Mouse (Mus musculus): ENCODE results near the gene Prdm9. TPM values are rescaled to one million over a fixed set of nuclear protein-coding genes. Genes with fewer than 3 reads are reported as not detected.

Gene Prdm9
- total and polyA plus RNA-seq, 3 experiments = 4.4 to 6.6 (median 5.0) TPM

- Histone ChIP-seq H3K4me1 (ENCODE audit: control insufficient read depth in 1 of 2, insufficient read depth in 2 of 2) (peaks cover 2 to 3% of the 10 kb centered on the region in 2 experiments; a peak in 1 of 4 replicates), H3K9me3 (replicated peaks; ENCODE audit: low read length) (no peaks in the 10 kb centered on the region), H3K27ac (ENCODE audit: insufficient read depth, low read depth) (no peak overlapping the region), H3K9ac (ENCODE audit: insufficient read depth, low read depth) (no peak overlapping the region), H3K27me3 (replicated peaks) (no peaks in the 10 kb centered on the region), H3K4me2 (ENCODE audit: insufficient read depth, low read depth, poor library complexity, severe bottlenecking) (no peak overlapping the region), H3K36me3 (replicated peaks in 1 of 2; ENCODE audit: control insufficient read depth in 1 of 2, insufficient read depth in 1 of 2, low read length in 1 of 2) (no peaks in the 10 kb centered on the region), H3K79me2 (replicated peaks; ENCODE audit: control insufficient read depth, extremely low read depth, insufficient read depth, poor library complexity, severe bottlenecking) (no peaks in the 10 kb centered on the region), H3K4me3 (replicated peaks in 1 of 3; ENCODE audit: low read depth in 2 of 3, low read length in 2 of 3, poor library complexity in 1 of 3) (no peak overlapping the region)
- dilution Hi-C loops (cut with MboI; ENCODE audit: extremely low pct_ligation_motif_present, extremely low pct_unique_long_range_greater_than_20kb, low sequenced_read_pairs) = no loop called here
- in situ Hi-C loops (cut with MboI; ENCODE audit: low pct_ligation_motif_present, low pct_unique_long_range_greater_than_20kb, low sequenced_read_pairs) = no loop called here
- no peak for DNase-seq (ENCODE audit: extremely low read depth)
- TF ChIP-seq ZMIZ1 (IDR thresholded peaks at IDR 0.05; ENCODE audit: low read depth, low read length) (no peak), MEF2A (IDR thresholded peaks at IDR 0.05; ENCODE audit: borderline replicate concordance, low read depth, low read length) (no peak), NRF1 (IDR thresholded peaks at IDR 0.05; ENCODE audit: low read depth, low read length) (no peak), SMC3 (IDR thresholded peaks at IDR 0.05; ENCODE audit: low read depth, low read length) (no peak), POLR2A (IDR thresholded peaks at IDR 0.05; ENCODE audit: low read depth, low read length) (no peak), ZNF384 (IDR thresholded peaks at IDR 0.05; ENCODE audit: low read depth, low read length) (no peak), USF1 (IDR thresholded peaks at IDR 0.05; ENCODE audit: low read depth, low read length) (no peak), MYC (IDR thresholded peaks at IDR 0.05; ENCODE audit: low read depth, low read length) (no peak), ETS1 (conservative IDR thresholded peaks at IDR 0.05; ENCODE audit: low read depth, low read length) (no peak), GABPA (IDR thresholded peaks at IDR 0.05; ENCODE audit: insufficient replicate concordance, low read depth, low read length) (no peak), SIN3A (IDR thresholded peaks at IDR 0.05; ENCODE audit: low read length) (no peak), PAX5 (IDR thresholded peaks at IDR 0.05; ENCODE audit: low read length) (no peak), HCFC1 (IDR thresholded peaks at IDR 0.05; ENCODE audit: low read depth, low read length) (no peak), MXI1 (IDR thresholded peaks at IDR 0.05; ENCODE audit: low read depth, low read length) (no peak), TBP (conservative IDR thresholded peaks at IDR 0.05; ENCODE audit: low read depth, low read length) (no peak), CHD2 (IDR thresholded peaks at IDR 0.05; ENCODE audit: low read length) (no peak), TCF12 (IDR thresholded peaks at IDR 0.05; ENCODE audit: low read depth, low read length) (no peak), ZKSCAN1 (IDR thresholded peaks at IDR 0.05; ENCODE audit: borderline replicate concordance, low read depth, low read length) (no peak), IRF4 (IDR thresholded peaks at IDR 0.05; ENCODE audit: low read depth, low read length) (no peak), CHD1 (IDR thresholded peaks at IDR 0.05; ENCODE audit: low read depth, low read length) (no peak)
These were observed 24.0 kb upstream of the Prdm9 start for GRCm38 (mm10) chr17:15588116-15588515.

- H3K9ac ChIP-seq (ENCODE audit: insufficient read depth, low read depth) = no peak overlapping the region
- no peaks in the 10 kb centered on the region for H3K36me3 ChIP-seq (replicated peaks in 1 of 2; ENCODE audit: control insufficient read depth in 1 of 2, insufficient read depth in 1 of 2, low read length in 1 of 2)
- TF ChIP-seq CTCF (conservative IDR thresholded peaks at IDR 0.05 in 1 of 2, IDR thresholded peaks at IDR 0.05 in 1 of 2; ENCODE audit: low read depth in 2 of 2, low read length in 2 of 2) = peak in 1 of 2 experiments; percentile 55; a peak in 3 of 4 replicates
- peak; percentile 56 for TF ChIP-seq RAD21 (IDR thresholded peaks at IDR 0.05; ENCODE audit: low read depth, low read length)
- no peak for TF ChIP-seq HCFC1 (IDR thresholded peaks at IDR 0.05; ENCODE audit: low read depth, low read length)
- TF ChIP-seq SMC3 (IDR thresholded peaks at IDR 0.05; ENCODE audit: low read depth, low read length) = peak; percentile 33
- peaks cover 4 to 5% of the 10 kb centered on the region in 2 experiments; a peak in 1 of 4 replicates for H3K4me1 ChIP-seq (ENCODE audit: control insufficient read depth in 1 of 2, insufficient read depth in 2 of 2)
- H3K9me3 ChIP-seq (replicated peaks; ENCODE audit: low read length) = no peaks in the 10 kb centered on the region
- in situ Hi-C loops (cut with MboI; ENCODE audit: low pct_ligation_motif_present, low pct_unique_long_range_greater_than_20kb, low sequenced_read_pairs) = no loop called here
- H3K27ac ChIP-seq (ENCODE audit: insufficient read depth, low read depth) = no peak overlapping the region
- no peak overlapping the region for H3K4me3 ChIP-seq (replicated peaks in 1 of 3; ENCODE audit: low read depth in 2 of 3, low read length in 2 of 3, poor library complexity in 1 of 3)
- DNase-seq (ENCODE audit: extremely low read depth) = peak; percentile 51
- H3K27me3 ChIP-seq (replicated peaks) = no peaks in the 10 kb centered on the region
- H3K4me2 ChIP-seq (ENCODE audit: insufficient read depth, low read depth, poor library complexity, severe bottlenecking) = no peak overlapping the region
- H3K79me2 ChIP-seq (replicated peaks; ENCODE audit: control insufficient read depth, extremely low read depth, insufficient read depth, poor library complexity, severe bottlenecking) = no peaks in the 10 kb centered on the region
- dilution Hi-C loops (cut with MboI; ENCODE audit: extremely low pct_ligation_motif_present, extremely low pct_unique_long_range_greater_than_20kb, low sequenced_read_pairs) = no loop called here
These were observed 21.5 kb upstream of the Prdm9 start for GRCm38 (mm10) chr17:15585691-15586090.

Measured in CH12.LX (cell line).